ENCODE assay signal across 28 mouse cellular contexts in the genomic region with DNA sequence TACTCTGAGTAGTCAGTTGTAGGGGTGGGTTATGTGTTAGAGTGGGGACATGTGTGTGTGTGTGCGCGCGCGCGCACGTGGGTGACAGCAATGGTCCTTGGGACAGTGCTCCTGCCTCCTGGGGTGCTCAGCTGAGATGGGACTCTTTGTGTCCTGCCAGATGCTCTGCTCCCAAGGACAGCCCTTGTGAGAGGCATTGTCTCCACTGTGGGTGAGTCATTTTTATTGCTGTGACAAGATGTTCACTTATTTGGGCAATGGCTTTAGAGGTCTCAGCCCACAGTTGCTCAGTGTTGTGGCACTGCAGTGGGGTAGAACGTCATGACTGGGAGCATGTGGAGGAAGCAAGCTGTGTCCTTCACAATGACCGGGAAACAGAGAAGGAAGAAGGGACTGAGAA. TPM values are rescaled to one million over a fixed set of nuclear protein-coding genes. Genes with fewer than 3 reads are reported as not detected.
DNase-seq lines count a peak whose midpoint lies in the region; ATAC-seq lines count a peak whose summit lies in the region.
"Had no signal": no experiment of that assay in that cellular context is flagged by ENCODE, and none has a peak within 500 bp of the region (broad histone marks: within the 10 kb centered on the region; RNA-seq: fewer than 3 reads in every experiment).

No protein-coding gene starts in this region.

- H3K9ac ChIP-seq in hindbrain, embryonic 12.5 days: no peak overlapping the region
- no peak overlapping the region for H3K9ac ChIP-seq in hindbrain, embryonic 14.5 days
- no peak overlapping the region for H3K9ac ChIP-seq in heart, embryonic 11.5 days (ENCODE audit: low read depth, low read length)
- H3K9ac ChIP-seq: forebrain, postnatal 0 days; limb, embryonic 13.5 days; lung, embryonic 15.5 days; midbrain, embryonic 12.5 days; neural tube, embryonic 12.5 days had no signal

- intact Hi-C loops in left cerebral cortex, postnatal 14 days (cut with DNase I): no loop called here

- peaks cover 40% of the 10 kb centered on the region for H3K4me1 ChIP-seq in hindbrain, embryonic 12.5 days
- no peaks in the 10 kb centered on the region; the same call in 1 of the 2 replicates for H3K4me1 ChIP-seq in hindbrain, embryonic 14.5 days (replicated peaks; ENCODE audit: control insufficient read depth, insufficient read depth, low read length)
- H3K4me1 ChIP-seq in heart, embryonic 11.5 days (ENCODE audit: control insufficient read depth, insufficient read depth, low read length): no peaks in the 10 kb centered on the region
- H3K4me1 ChIP-seq: limb, embryonic 13.5 days had no signal

- H3K27ac ChIP-seq in hindbrain, embryonic 12.5 days: peak overlapping the region; percentile 1; the same call in 1 of the 2 replicates
- no peak overlapping the region for H3K27ac ChIP-seq in hindbrain, embryonic 14.5 days
- H3K27ac ChIP-seq in heart, embryonic 11.5 days (ENCODE audit: low read depth, low read length): no peak overlapping the region
- H3K27ac ChIP-seq: limb, embryonic 13.5 days; lung, embryonic 15.5 days; midbrain, embryonic 12.5 days; neural tube, embryonic 12.5 days had no signal

- ATAC-seq in hindbrain, embryonic 12.5 days (ENCODE audit: low FRiP score): no peak
- ATAC-seq in hindbrain, embryonic 14.5 days (ENCODE audit: low FRiP score): no peak
- no peak for ATAC-seq in heart, embryonic 11.5 days (replicated peaks; ENCODE audit: insufficient number of reproducible peaks, low FRiP score, low TSS enrichment)
- ATAC-seq: forebrain, postnatal 0 days; intestine, postnatal 0 days; Patski had no signal

- 0 out of 2 replicates have a peak, but pooled peaks cover 16% of the 10 kb centered on the region for H3K36me3 ChIP-seq in hindbrain, embryonic 12.5 days
- peaks cover 49% of the 10 kb centered on the region for H3K36me3 ChIP-seq in hindbrain, embryonic 14.5 days (replicated peaks; ENCODE audit: control insufficient read depth, insufficient read depth)
- no peaks in the 10 kb centered on the region for H3K36me3 ChIP-seq in heart, embryonic 11.5 days (ENCODE audit: control insufficient read depth, insufficient read depth, low read length)
- H3K36me3 ChIP-seq: midbrain, embryonic 12.5 days had no signal

- no peak overlapping the region for H3K4me2 ChIP-seq in hindbrain, embryonic 12.5 days (replicated peaks)
- no peak overlapping the region for H3K4me2 ChIP-seq in hindbrain, embryonic 14.5 days (replicated peaks)
- no peak overlapping the region for H3K4me2 ChIP-seq in heart, embryonic 11.5 days
- H3K4me2 ChIP-seq: limb, embryonic 13.5 days; liver, embryonic 11.5 days; lung, embryonic 15.5 days; midbrain, embryonic 12.5 days; neural tube, embryonic 12.5 days had no signal

- DNase-seq in hindbrain, embryonic 14.5 days (ENCODE audit: low spot score): no peak
- DNase-seq in 3T3-L1 (ENCODE audit: low read depth, low spot score) (peak; percentile 2), 416B (ENCODE audit: low read depth) (peak; percentile 31)
- DNase-seq in adrenal gland, postnatal 25 days: peak; percentile 40
- DNase-seq in left cerebral cortex, postnatal 14 days (ENCODE audit: low spot score in 2 of 2): no peak
- DNase-seq: cerebellum, postnatal 10 days; forebrain, postnatal 0 days; gastrocnemius, postnatal 10 days; heart, postnatal 14 days; kidney, adult 9 months; kidney, postnatal 25 days; lung, postnatal 4 days; retina, postnatal 1 day; right cerebral cortex, postnatal 14 days; thymus, postnatal 4 days had no signal

- 88% methylated on average over 8 of the region's 8 CpGs for WGBS in hindbrain, embryonic 12.5 days
- 75% methylated on average over 8 of the region's 8 CpGs for WGBS in hindbrain, embryonic 14.5 days
- WGBS in heart, embryonic 11.5 days (ENCODE audit: insufficient replicate concordance): 92% methylated on average over 8 of the region's 8 CpGs

- no peaks in the 10 kb centered on the region for H3K27me3 ChIP-seq in hindbrain, embryonic 12.5 days
- H3K27me3 ChIP-seq in hindbrain, embryonic 14.5 days (ENCODE audit: control insufficient read depth, insufficient read depth, low read length): no peaks in the 10 kb centered on the region
- no peaks in the 10 kb centered on the region for H3K27me3 ChIP-seq in heart, embryonic 11.5 days (ENCODE audit: control insufficient read depth, insufficient read depth, low read length)
- H3K27me3 ChIP-seq: limb, embryonic 13.5 days; lung, embryonic 15.5 days; megakaryocyte, embryonic 14.5 days; neural tube, embryonic 12.5 days; Patski had no signal

- no peaks in the 10 kb centered on the region for H3K9me3 ChIP-seq in hindbrain, embryonic 12.5 days (replicated peaks)
- H3K9me3 ChIP-seq in hindbrain, embryonic 14.5 days (ENCODE audit: control insufficient read depth, low read length): no peaks in the 10 kb centered on the region
- H3K9me3 ChIP-seq in heart, embryonic 11.5 days (replicated peaks; ENCODE audit: control insufficient read depth, low read length): no peaks in the 10 kb centered on the region
- H3K9me3 ChIP-seq: G1E; limb, embryonic 13.5 days; lung, embryonic 15.5 days; megakaryocyte, embryonic 14.5 days; midbrain, embryonic 12.5 days; neural tube, embryonic 12.5 days had no signal

- no peak overlapping the region for H3K4me3 ChIP-seq in hindbrain, embryonic 12.5 days
- H3K4me3 ChIP-seq in hindbrain, embryonic 14.5 days (replicated peaks; ENCODE audit: low read length): no peak overlapping the region
- no peak overlapping the region for H3K4me3 ChIP-seq in heart, embryonic 11.5 days (ENCODE audit: low read depth, low read length)
- H3K4me3 ChIP-seq: erythroblast, embryonic 14.5 days; limb, embryonic 13.5 days; lung, embryonic 15.5 days; megakaryocyte, embryonic 14.5 days; midbrain, embryonic 12.5 days; myocyte; neural tube, embryonic 12.5 days had no signal

RNA-seq across cellular contexts. Expression of a gene that starts 40.9 kb away (rescaled TPM):
- 1.6 and 2.2 TPM in 2 replicates for polyA plus RNA-seq in hindbrain, embryonic 12.5 days (2016; fragmentation: Nextera tagmentation; extraction: Ambion mirVana)
- polyA plus RNA-seq in hindbrain, embryonic 14.5 days (2014; fragmentation: Nextera tagmentation; extraction: Ambion mirVana): 1.7 and 2.5 TPM in 2 replicates
- total RNA-seq in adrenal gland, postnatal 25 days (2021): 16.6 and 23.2 TPM in 2 replicates
- total RNA-seq in left cerebral cortex, postnatal 14 days (2021): 1 to 10 TPM; 3.7 to 4.6 TPM
- 1.4 and 1.5 TPM in 2 replicates for polyA plus RNA-seq in heart, embryonic 11.5 days (2014; fragmentation: Nextera tagmentation; extraction: Ambion mirVana)
- polyA plus RNA-seq: G1E, myocyte had no signal

RNA-seq across cellular contexts. Expression of a gene that starts 50.7 kb away (rescaled TPM):
- polyA plus RNA-seq in hindbrain, embryonic 12.5 days (2016; fragmentation: Nextera tagmentation; extraction: Ambion mirVana): 16.7 TPM in 2 replicates
- 9.8 and 10.1 TPM in 2 replicates for polyA plus RNA-seq in hindbrain, embryonic 14.5 days (2014; fragmentation: Nextera tagmentation; extraction: Ambion mirVana)
- 43.9 and 69.0 TPM in 2 replicates for total RNA-seq in adrenal gland, postnatal 25 days (2021)
- 100 to 1,000 TPM; 154 to 160 TPM for total RNA-seq in left cerebral cortex, postnatal 14 days (2021)
- polyA plus RNA-seq in heart, embryonic 11.5 days (2014; fragmentation: Nextera tagmentation; extraction: Ambion mirVana): 4.9 and 5.3 TPM in 2 replicates

Comparison
In these comparisons a context has a peak if more than half of its experiments do, and no peak if none do; other contexts are left out.
1. DNase-seq: peak in 3T3-L1 (single experiment), 416B (single experiment) and adrenal gland, postnatal 25 days (single experiment); none in hindbrain, embryonic 14.5 days (single experiment) and left cerebral cortex, postnatal 14 days (0 of 2).